Mouse (Mus musculus): ENCODE measurements around the gene Nelfb. TPM values are rescaled to one million over a fixed set of nuclear protein-coding genes. Genes with fewer than 3 reads are reported as not detected.

Nelfb gene
- polyA plus RNA-seq, 1 experiment from 2014 or later, result 99.8 TPM

DNA sequence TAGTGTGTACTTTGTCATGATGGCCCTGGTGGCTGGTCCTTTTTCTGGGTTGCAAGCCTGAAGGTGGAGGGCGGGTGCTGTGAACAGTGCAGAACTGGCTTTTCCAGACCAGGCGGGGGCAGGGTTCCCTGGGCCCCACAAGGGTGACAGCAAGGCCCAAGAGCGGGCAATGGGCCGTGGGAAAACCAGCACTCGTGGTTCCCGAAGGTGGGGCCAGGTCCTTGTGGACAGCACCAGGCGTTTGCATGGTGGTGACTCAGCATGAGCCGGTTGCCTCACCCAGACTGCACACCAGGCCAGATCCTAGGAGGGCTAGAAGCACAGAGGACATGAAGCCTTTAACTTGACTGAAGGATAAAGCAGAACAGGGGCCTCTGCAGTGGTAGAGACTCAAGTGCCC is 38.7 kb downstream of the Nelfb start:
- ATAC-seq (ENCODE audit: insufficient read depth, low FRiP score, low TSS enrichment) (no peak), DNase-seq (ENCODE audit: low spot score) (no peak)
- Histone ChIP-seq H3K27ac (ENCODE audit: low read depth, low read length) (no peak overlapping the region), H3K9ac (ENCODE audit: low read length) (no peak overlapping the region), H3K4me2 (ENCODE audit: low read depth) (no peak overlapping the region), H3K4me1 (ENCODE audit: control insufficient read depth, insufficient read depth, low read length) (peaks cover 44% of the 10 kb centered on the region), H3K36me3 (ENCODE audit: control insufficient read depth, insufficient read depth, low read length) (no peaks in the 10 kb centered on the region), H3K27me3 (ENCODE audit: control insufficient read depth, insufficient read depth, low read length) (no peaks in the 10 kb centered on the region), H3K9me3 (ENCODE audit: control insufficient read depth, low read length) (no peaks in the 10 kb centered on the region), H3K4me3 (ENCODE audit: low read depth, low read length) (no peak overlapping the region)
- whole genome bisulfite sequencing, result 80% methylated on average over 8 of the region's 8 CpGs

DNA sequence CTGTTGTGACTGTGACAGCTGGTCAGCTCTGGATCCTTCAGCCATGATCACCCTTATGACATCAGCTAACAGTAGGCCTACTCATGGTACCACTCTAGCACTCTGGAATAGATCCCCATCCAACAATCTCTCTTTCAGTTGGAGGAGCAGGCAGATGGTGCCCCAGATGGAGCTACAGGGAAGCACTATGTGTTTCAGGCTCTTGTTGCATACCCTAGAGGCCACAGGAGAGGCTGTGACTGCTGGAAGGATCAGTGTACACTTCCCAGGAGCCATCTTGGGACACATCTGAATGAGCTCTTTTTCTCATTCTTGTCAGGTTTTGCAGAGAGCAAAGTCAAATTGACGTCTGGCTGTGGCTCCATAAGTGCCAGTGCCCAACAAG is 39.5 kb downstream of the Nelfb start:
- Histone ChIP-seq H3K4me2 (ENCODE audit: low read depth) (no peak overlapping the region), H3K4me1 (ENCODE audit: control insufficient read depth, insufficient read depth, low read length) (peaks cover 44% of the 10 kb centered on the region), H3K36me3 (ENCODE audit: control insufficient read depth, insufficient read depth, low read length) (no peaks in the 10 kb centered on the region), H3K27me3 (ENCODE audit: control insufficient read depth, insufficient read depth, low read length) (no peaks in the 10 kb centered on the region), H3K27ac (ENCODE audit: low read depth, low read length) (peak overlapping the region; percentile 35; the same call in 1 of the 2 replicates), H3K9ac (ENCODE audit: low read length) (no peak overlapping the region), H3K4me3 (ENCODE audit: low read depth, low read length) (no peak overlapping the region), H3K9me3 (ENCODE audit: control insufficient read depth, low read length) (no peaks in the 10 kb centered on the region)
- WGBS, result 88% methylated on average over 1 of the region's 1 CpGs
- DNase-seq (ENCODE audit: low spot score), result no peak
- ATAC-seq (ENCODE audit: insufficient read depth, low FRiP score, low TSS enrichment), result no peak

DNA sequence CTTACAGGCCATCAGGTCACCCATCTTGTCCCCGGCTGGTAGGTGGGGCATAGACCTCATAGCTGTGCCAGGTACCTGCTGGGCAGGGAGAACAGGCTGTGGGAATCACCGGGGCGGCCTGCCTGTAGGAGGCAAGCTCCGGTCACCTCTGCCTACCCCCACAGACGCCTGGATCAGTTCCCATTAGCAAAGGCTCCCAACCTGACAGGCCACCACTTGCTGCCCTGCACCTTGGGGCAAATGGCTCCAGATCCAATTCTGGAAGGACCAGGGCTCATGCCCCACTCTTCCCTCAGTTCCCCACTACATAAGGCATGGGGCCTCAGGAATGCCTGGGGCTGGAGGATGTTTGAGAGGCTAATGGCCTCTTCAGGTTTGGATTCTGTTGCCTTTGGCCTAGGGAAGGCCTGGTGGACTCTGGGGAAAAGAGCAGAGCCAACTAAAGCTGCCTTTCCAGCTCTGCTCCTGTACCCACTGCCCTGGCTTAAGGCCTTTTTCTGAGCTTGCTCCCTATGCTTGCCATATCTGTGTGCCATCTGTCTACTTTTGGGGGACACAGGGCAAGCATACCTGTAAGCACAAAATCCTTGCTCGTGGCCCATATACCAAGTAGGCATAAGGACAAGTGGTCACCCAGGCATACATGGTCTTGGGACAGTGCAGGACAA is 40.1 kb downstream of the Nelfb start:
- Histone ChIP-seq H3K9me3 (ENCODE audit: control insufficient read depth, low read length) (no peaks in the 10 kb centered on the region), H3K4me1 (ENCODE audit: control insufficient read depth, insufficient read depth, low read length) (peaks cover 41% of the 10 kb centered on the region), H3K27ac (ENCODE audit: low read depth, low read length) (peak overlapping the region; percentile 35), H3K4me3 (ENCODE audit: low read depth, low read length) (no peak overlapping the region), H3K27me3 (ENCODE audit: control insufficient read depth, insufficient read depth, low read length) (no peaks in the 10 kb centered on the region), H3K36me3 (ENCODE audit: control insufficient read depth, insufficient read depth, low read length) (no peaks in the 10 kb centered on the region), H3K9ac (ENCODE audit: low read length) (no peak overlapping the region), H3K4me2 (ENCODE audit: low read depth) (no peak overlapping the region)
- 80% methylated on average over 6 of the region's 6 CpGs for WGBS
- no peak for ATAC-seq (ENCODE audit: insufficient read depth, low FRiP score, low TSS enrichment)
- DNase-seq (ENCODE audit: low spot score), result no peak

DNA sequence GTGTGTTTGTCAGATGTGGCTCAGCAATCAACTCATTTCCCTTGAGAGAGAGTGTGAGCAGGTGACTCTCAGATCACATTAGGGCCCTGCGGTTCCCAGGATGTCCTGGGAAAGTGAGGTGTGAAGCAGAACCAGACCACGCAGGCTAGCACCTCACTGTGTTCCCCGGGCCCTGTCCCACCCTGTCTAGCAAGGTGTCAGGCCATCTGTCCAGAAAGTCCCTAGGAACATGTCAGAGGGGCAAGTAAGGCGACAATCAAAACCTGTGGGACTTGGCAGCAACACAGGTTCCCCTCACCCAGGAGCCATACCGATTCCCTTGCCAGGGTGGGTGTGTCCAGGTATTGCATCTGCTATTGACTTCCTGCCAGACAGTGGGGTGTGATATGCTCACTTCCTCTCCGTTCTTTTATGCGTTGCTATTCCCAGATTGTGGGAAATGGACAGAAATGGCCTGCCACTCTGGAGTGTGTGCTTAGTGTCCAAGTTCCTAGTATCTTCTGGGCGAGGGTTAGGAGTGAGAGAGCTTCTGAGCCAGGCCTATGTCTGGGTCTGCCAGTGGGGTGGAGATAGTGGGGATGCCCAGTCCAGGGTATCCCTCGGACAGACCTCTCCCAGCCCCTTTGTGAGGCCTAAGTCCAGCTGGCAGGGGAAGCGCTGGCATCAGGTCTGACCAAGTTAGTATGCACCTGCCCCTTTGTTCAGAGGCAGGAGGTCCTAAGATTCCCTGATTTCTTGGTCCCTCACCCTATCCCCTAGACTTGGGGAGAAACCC is 40.8 kb downstream of the Nelfb start:
- Histone ChIP-seq H3K36me3 (ENCODE audit: control insufficient read depth, insufficient read depth, low read length) (no peaks in the 10 kb centered on the region), H3K4me3 (ENCODE audit: low read depth, low read length) (no peak overlapping the region), H3K9me3 (ENCODE audit: control insufficient read depth, low read length) (no peaks in the 10 kb centered on the region), H3K27ac (ENCODE audit: low read depth, low read length) (peak overlapping the region; percentile 27; the same call in 1 of the 2 replicates), H3K9ac (ENCODE audit: low read length) (no peak overlapping the region), H3K27me3 (ENCODE audit: control insufficient read depth, insufficient read depth, low read length) (no peaks in the 10 kb centered on the region), H3K4me1 (ENCODE audit: control insufficient read depth, insufficient read depth, low read length) (peaks cover 37% of the 10 kb centered on the region), H3K4me2 (ENCODE audit: low read depth) (no peak overlapping the region)
- DNase-seq (ENCODE audit: low spot score), result no peak
- WGBS, result 66% methylated on average over 10 of the region's 10 CpGs
- no peak for ATAC-seq (ENCODE audit: insufficient read depth, low FRiP score, low TSS enrichment)

DNA sequence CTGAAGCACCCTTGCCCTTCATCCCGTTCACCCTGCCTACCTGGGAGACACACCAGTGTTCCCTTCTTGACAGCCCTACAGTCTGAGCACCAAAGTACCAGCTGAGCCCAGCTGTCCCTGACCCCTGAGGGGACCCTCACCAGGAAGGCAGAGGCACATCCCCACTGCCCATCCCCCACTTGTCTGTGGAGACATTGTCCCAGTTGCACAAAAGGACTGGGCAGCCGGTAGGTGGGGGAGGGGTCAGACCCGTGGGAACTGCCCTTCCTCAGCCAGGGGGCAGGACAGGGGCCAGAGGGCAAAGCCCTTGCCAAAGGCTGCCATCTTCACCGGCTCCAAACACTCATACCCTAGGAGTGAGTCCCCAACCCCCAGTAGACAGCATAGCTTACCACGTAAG is 41.5 kb downstream of the Nelfb start:
- Histone ChIP-seq H3K27ac (ENCODE audit: low read depth, low read length) (peak overlapping the region; percentile 50; the same call in 1 of the 2 replicates), H3K4me1 (ENCODE audit: control insufficient read depth, insufficient read depth, low read length) (peaks cover 34% of the 10 kb centered on the region), H3K9ac (ENCODE audit: low read length) (no peak overlapping the region), H3K4me2 (ENCODE audit: low read depth) (peak overlapping the region; percentile 8; the same call in 1 of the 2 replicates), H3K9me3 (ENCODE audit: control insufficient read depth, low read length) (no peaks in the 10 kb centered on the region), H3K36me3 (ENCODE audit: control insufficient read depth, insufficient read depth, low read length) (no peaks in the 10 kb centered on the region), H3K4me3 (ENCODE audit: low read depth, low read length) (no peak overlapping the region), H3K27me3 (ENCODE audit: control insufficient read depth, insufficient read depth, low read length) (no peaks in the 10 kb centered on the region)
- 13% methylated on average over 5 of the region's 5 CpGs for WGBS
- DNase-seq (ENCODE audit: low spot score) (peak; percentile 61), ATAC-seq (ENCODE audit: insufficient read depth, low FRiP score, low TSS enrichment) (no peak)

DNA sequence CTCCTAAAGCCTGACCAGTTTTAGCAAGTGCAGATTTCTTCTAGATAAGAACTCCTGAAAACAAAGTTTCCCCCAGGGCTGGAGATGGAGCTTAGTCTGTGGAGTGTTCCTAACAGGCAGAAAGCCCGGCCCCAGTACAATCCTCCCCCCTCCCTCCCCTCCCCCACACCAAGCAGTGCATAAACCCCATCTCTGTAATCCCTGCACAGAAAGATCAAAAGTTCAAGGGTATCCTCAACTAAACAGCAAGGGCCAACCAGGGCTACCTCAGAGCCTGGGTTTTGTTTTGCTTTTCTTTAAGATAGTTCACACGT is 42.7 kb downstream of the Nelfb start:
- Histone ChIP-seq H3K27me3 (ENCODE audit: control insufficient read depth, insufficient read depth, low read length) (no peaks in the 10 kb centered on the region), H3K4me2 (ENCODE audit: low read depth) (peak overlapping the region; percentile 71), H3K27ac (ENCODE audit: low read depth, low read length) (peak overlapping the region; percentile 71), H3K4me1 (ENCODE audit: control insufficient read depth, insufficient read depth, low read length) (peaks cover 36% of the 10 kb centered on the region), H3K9ac (ENCODE audit: low read length) (no peak overlapping the region; the same call in 1 of the 2 replicates), H3K9me3 (ENCODE audit: control insufficient read depth, low read length) (no peaks in the 10 kb centered on the region), H3K36me3 (ENCODE audit: control insufficient read depth, insufficient read depth, low read length) (no peaks in the 10 kb centered on the region), H3K4me3 (ENCODE audit: low read depth, low read length) (peak overlapping the region; percentile 36)
- no peak for DNase-seq (ENCODE audit: low spot score)
- 5% methylated on average over 2 of the region's 2 CpGs for WGBS
- peak; percentile 32; the same call in 1 of the 2 replicates for ATAC-seq (ENCODE audit: insufficient read depth, low FRiP score, low TSS enrichment)

DNA sequence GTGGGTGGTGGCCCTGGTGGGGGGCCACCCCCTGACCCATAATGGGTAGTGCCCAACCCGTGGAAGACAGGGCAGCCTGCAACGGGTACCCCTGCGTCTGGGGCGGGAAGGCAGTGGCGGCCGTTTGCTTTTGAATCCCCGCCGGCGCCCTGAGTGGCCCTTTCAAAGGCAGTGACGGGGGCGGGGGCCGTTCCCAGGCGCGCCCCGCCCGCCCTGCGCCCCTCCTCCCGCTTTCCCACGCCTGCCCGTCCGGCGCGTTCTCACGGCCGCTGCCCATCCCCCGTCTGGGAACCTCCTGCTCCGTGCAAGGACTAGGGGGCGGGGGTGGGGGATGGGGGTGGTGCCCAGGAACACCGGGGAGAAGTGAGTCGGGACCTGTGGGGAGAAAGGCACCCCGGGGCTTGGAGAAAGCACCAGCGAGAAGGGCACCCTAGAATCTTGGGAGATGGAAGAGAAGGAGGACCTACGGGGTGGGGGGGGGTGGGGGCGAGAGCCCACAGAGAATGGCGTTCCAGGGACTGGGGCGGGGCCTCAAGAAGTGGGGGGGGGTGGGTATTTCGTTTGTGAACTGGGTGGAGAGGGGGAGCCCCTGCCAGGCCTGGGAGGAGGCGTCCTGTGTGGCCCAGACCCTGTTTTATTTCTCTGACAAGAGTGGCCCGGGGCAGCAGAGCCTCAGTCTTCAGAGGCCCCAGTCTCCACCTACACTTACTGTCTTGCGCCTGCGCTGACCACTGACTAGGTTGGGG is 43.2 kb downstream of the Nelfb start:
- no peaks in the 10 kb centered on the region for H3K9me3 ChIP-seq (ENCODE audit: control insufficient read depth, low read length)
- DNase-seq (ENCODE audit: low spot score) (peak; percentile 90), ATAC-seq (ENCODE audit: insufficient read depth, low FRiP score, low TSS enrichment) (peak; percentile 83)
- peak overlapping the region; percentile 59 for H3K9ac ChIP-seq (ENCODE audit: low read length)
- H3K4me3 ChIP-seq (ENCODE audit: low read depth, low read length), result peak overlapping the region; percentile 36
- H3K4me1 ChIP-seq (ENCODE audit: control insufficient read depth, insufficient read depth, low read length), result peaks cover 40% of the 10 kb centered on the region
- no peaks in the 10 kb centered on the region for H3K36me3 ChIP-seq (ENCODE audit: control insufficient read depth, insufficient read depth, low read length)
- peak overlapping the region; percentile 71 for H3K4me2 ChIP-seq (ENCODE audit: low read depth)
- no peaks in the 10 kb centered on the region for H3K27me3 ChIP-seq (ENCODE audit: control insufficient read depth, insufficient read depth, low read length)
- WGBS, result under 1% methylated on average over 36 of the region's 41 CpGs
- peak overlapping the region; percentile 71 for H3K27ac ChIP-seq (ENCODE audit: low read depth, low read length)

DNA sequence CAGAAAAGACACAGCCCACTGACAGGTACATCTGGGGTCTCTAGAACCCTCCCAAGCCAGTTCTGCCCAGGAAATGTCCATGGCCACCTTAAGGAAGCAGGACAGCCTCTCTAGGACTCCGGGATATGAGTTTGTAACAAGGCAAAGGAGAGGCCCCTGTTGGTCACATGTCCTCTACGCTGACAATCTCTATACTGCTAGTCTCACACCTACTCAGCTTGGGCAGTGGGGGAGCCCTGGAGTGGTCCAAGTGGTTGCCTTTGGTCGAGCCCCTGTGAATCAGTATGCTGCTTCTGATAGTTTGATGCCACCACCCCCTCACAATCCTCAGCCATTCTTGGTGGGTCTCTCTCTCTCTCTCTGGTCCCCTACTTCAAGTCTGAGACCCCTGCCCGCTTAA is 43.8 kb downstream of the Nelfb start:
- Histone ChIP-seq H3K4me2 (ENCODE audit: low read depth) (peak overlapping the region; percentile 71), H3K4me3 (ENCODE audit: low read depth, low read length) (peak overlapping the region; percentile 36), H3K27ac (ENCODE audit: low read depth, low read length) (peak overlapping the region; percentile 71), H3K27me3 (ENCODE audit: control insufficient read depth, insufficient read depth, low read length) (no peaks in the 10 kb centered on the region), H3K9me3 (ENCODE audit: control insufficient read depth, low read length) (no peaks in the 10 kb centered on the region), H3K36me3 (ENCODE audit: control insufficient read depth, insufficient read depth, low read length) (no peaks in the 10 kb centered on the region), H3K9ac (ENCODE audit: low read length) (peak overlapping the region; percentile 59), H3K4me1 (ENCODE audit: control insufficient read depth, insufficient read depth, low read length) (peaks cover 40% of the 10 kb centered on the region)
- 14% methylated on average over 4 of the region's 4 CpGs for WGBS
- no peak for DNase-seq (ENCODE audit: low spot score)
- ATAC-seq (ENCODE audit: insufficient read depth, low FRiP score, low TSS enrichment), result peak; percentile 31; the same call in 1 of the 2 replicates
